Mouse (Mus musculus): Measurements from ENCODE around the gene Cfap46. TPM values are rescaled to one million over a fixed set of nuclear protein-coding genes. Genes with fewer than 3 reads are reported as not detected.
"Not testable (repeated sequence)": the region's sequence is repeated elsewhere in the genome, so short reads cannot be mapped to it uniquely, and the experiment has no call there.

Gene Cfap46
- total and polyA plus RNA-seq, 2 experiments from 2014 or later = 3.2 to 3.5 TPM

- no peak overlapping the region for H3K4me3 ChIP-seq (ENCODE audit: low read length)
- H3K27me3 ChIP-seq (ENCODE audit: insufficient read depth, low read length) = no peaks in the 10 kb centered on the region
- no peak overlapping the region for H3K4me2 ChIP-seq (ENCODE audit: low read depth, low read length)
- DNase-seq (ENCODE audit: low spot score) = no peak
- no peak overlapping the region for H3K27ac ChIP-seq
- no peak overlapping the region for H3K9ac ChIP-seq (replicated peaks; ENCODE audit: low read length)
- H3K4me1 ChIP-seq (ENCODE audit: insufficient read depth, low read length) = no peaks in the 10 kb centered on the region
- ATAC-seq = no peak
- no peak for TF ChIP-seq CTCF (IDR thresholded peaks at IDR 0.05; ENCODE audit: low read depth)
- 69% methylated on average over 3 of the region's 3 CpGs for WGBS
- H3K36me3 ChIP-seq (ENCODE audit: insufficient read depth, low read length) = no peaks in the 10 kb centered on the region
- no peaks in the 10 kb centered on the region for H3K9me3 ChIP-seq (ENCODE audit: low read length)
These were observed 7.2 kb downstream of the Cfap46 start for GRCm38 (mm10) chr7:139676433-139676832.

GRCm38 (mm10) chr7:139666871-139667270, 16.7 kb downstream of the Cfap46 start:
- DNase-seq (ENCODE audit: low spot score) = no peak
- no peak overlapping the region for H3K4me3 ChIP-seq (ENCODE audit: low read length)
- H3K4me2 ChIP-seq (ENCODE audit: low read depth, low read length) = no peak overlapping the region
- H3K36me3 ChIP-seq (ENCODE audit: insufficient read depth, low read length) = no peaks in the 10 kb centered on the region
- no peak overlapping the region for H3K9ac ChIP-seq (replicated peaks; ENCODE audit: low read length)
- no peak overlapping the region for H3K27ac ChIP-seq
- no peaks in the 10 kb centered on the region for H3K4me1 ChIP-seq (ENCODE audit: insufficient read depth, low read length)
- no peaks in the 10 kb centered on the region for H3K27me3 ChIP-seq (ENCODE audit: insufficient read depth, low read length)
- H3K9me3 ChIP-seq (ENCODE audit: low read length) = no peaks in the 10 kb centered on the region
- ATAC-seq = no peak
- 73% methylated on average over 8 of the region's 8 CpGs for WGBS
- TF ChIP-seq CTCF (IDR thresholded peaks at IDR 0.05; ENCODE audit: low read depth) = no peak

GRCm38 (mm10) chr7:139663318-139663717, 20.3 kb downstream of the Cfap46 start:
- WGBS = 75% methylated on average over 3 of the region's 3 CpGs

GRCm38 (mm10) chr7:139659901-139660300, 23.7 kb downstream of the Cfap46 start:
- not testable (repeated sequence) for H3K36me3 ChIP-seq (ENCODE audit: insufficient read depth, low read length); H3K4me2 ChIP-seq (ENCODE audit: low read depth, low read length); ATAC-seq; H3K9me3 ChIP-seq (ENCODE audit: low read length); H3K27ac ChIP-seq; H3K9ac ChIP-seq (replicated peaks; ENCODE audit: low read length); H3K27me3 ChIP-seq (ENCODE audit: insufficient read depth, low read length); H3K4me1 ChIP-seq (ENCODE audit: insufficient read depth, low read length); DNase-seq (ENCODE audit: low spot score); H3K4me3 ChIP-seq (ENCODE audit: low read length)
- 95% methylated on average over 25 of the region's 28 CpGs for WGBS

More at GRCm38 (mm10) chr7:139663318-139663717, 20.3 kb downstream of the Cfap46 start:
- Histone ChIP-seq H3K27ac (no peak overlapping the region), H3K4me1 (ENCODE audit: insufficient read depth, low read length) (no peaks in the 10 kb centered on the region; the same call in 1 of the 2 replicates), H3K4me2 (ENCODE audit: low read depth, low read length) (no peak overlapping the region), H3K9me3 (ENCODE audit: low read length) (no peaks in the 10 kb centered on the region), H3K36me3 (ENCODE audit: insufficient read depth, low read length) (no peaks in the 10 kb centered on the region), H3K9ac (replicated peaks; ENCODE audit: low read length) (no peak overlapping the region), H3K4me3 (ENCODE audit: low read length) (no peak overlapping the region), H3K27me3 (ENCODE audit: insufficient read depth, low read length) (no peaks in the 10 kb centered on the region)
- DNase-seq (ENCODE audit: low spot score) (no peak), ATAC-seq (no peak)
- TF ChIP-seq CTCF (IDR thresholded peaks at IDR 0.05; ENCODE audit: low read depth) = no peak

- H3K9me3 ChIP-seq (ENCODE audit: low read length) = no peaks in the 10 kb centered on the region
- H3K4me1 ChIP-seq (ENCODE audit: insufficient read depth, low read length) = no peaks in the 10 kb centered on the region
- TF ChIP-seq CTCF (IDR thresholded peaks at IDR 0.05; ENCODE audit: low read depth) = no peak
- H3K36me3 ChIP-seq (ENCODE audit: insufficient read depth, low read length) = no peaks in the 10 kb centered on the region
- H3K4me2 ChIP-seq (ENCODE audit: low read depth, low read length) = no peak overlapping the region
- DNase-seq (ENCODE audit: low spot score) (peak; percentile 12), ATAC-seq (no peak)
- H3K27ac ChIP-seq = no peak overlapping the region
- no peak overlapping the region for H3K4me3 ChIP-seq (ENCODE audit: low read length)
- H3K27me3 ChIP-seq (ENCODE audit: insufficient read depth, low read length) = no peaks in the 10 kb centered on the region
- WGBS = 61% methylated on average over 7 of the region's 7 CpGs
- H3K9ac ChIP-seq (replicated peaks; ENCODE audit: low read length) = no peak overlapping the region
These were observed 33.9 kb downstream of the Cfap46 start for GRCm38 (mm10) chr7:139649698-139650097.

GRCm38 (mm10) chr7:139648107-139648824, 35.4 kb downstream of the Cfap46 start:
- ATAC-seq = 0 out of 2 replicates have a peak, but pooled peaks have one; percentile 21
- DNase-seq (ENCODE audit: low spot score) = peak; percentile 98
- Histone ChIP-seq H3K4me1 (ENCODE audit: insufficient read depth, low read length) (no peaks in the 10 kb centered on the region), H3K27ac (no peak overlapping the region), H3K9me3 (ENCODE audit: low read length) (no peaks in the 10 kb centered on the region), H3K27me3 (ENCODE audit: insufficient read depth, low read length) (no peaks in the 10 kb centered on the region), H3K4me3 (ENCODE audit: low read length) (no peak overlapping the region), H3K36me3 (ENCODE audit: insufficient read depth, low read length) (no peaks in the 10 kb centered on the region), H3K9ac (replicated peaks; ENCODE audit: low read length) (no peak overlapping the region), H3K4me2 (ENCODE audit: low read depth, low read length) (no peak overlapping the region)
- peak; percentile 93 for TF ChIP-seq CTCF (IDR thresholded peaks at IDR 0.05; ENCODE audit: low read depth)
- WGBS = 38% methylated on average over 10 of the region's 10 CpGs

- no peak for TF ChIP-seq CTCF (IDR thresholded peaks at IDR 0.05; ENCODE audit: low read depth)
- 78% methylated on average over 2 of the region's 2 CpGs for WGBS
- Histone ChIP-seq H3K9ac (replicated peaks; ENCODE audit: low read length) (no peak overlapping the region), H3K27me3 (ENCODE audit: insufficient read depth, low read length) (no peaks in the 10 kb centered on the region), H3K4me3 (ENCODE audit: low read length) (no peak overlapping the region), H3K4me2 (ENCODE audit: low read depth, low read length) (no peak overlapping the region), H3K27ac (no peak overlapping the region), H3K4me1 (ENCODE audit: insufficient read depth, low read length) (no peaks in the 10 kb centered on the region), H3K9me3 (ENCODE audit: low read length) (no peaks in the 10 kb centered on the region), H3K36me3 (ENCODE audit: insufficient read depth, low read length) (no peaks in the 10 kb centered on the region)
- DNase-seq (ENCODE audit: low spot score) (no peak), ATAC-seq (no peak)
These were observed 50.2 kb downstream of the Cfap46 start for GRCm38 (mm10) chr7:139633393-139633792.

Measured in hindbrain, postnatal 0 days (tissue).